ENCODE assay signal across 9 mouse cellular contexts in genomic region chr2:27088071-27088644, GRCm38 (mm10). TPM values are rescaled to one million over a fixed set of nuclear protein-coding genes. Genes with fewer than 3 reads are reported as not detected.
DNase-seq lines count a peak whose midpoint lies in the region; ATAC-seq lines count a peak whose summit lies in the region.
"Had no signal": no experiment of that assay in that cellular context is flagged by ENCODE, and none has a peak within 500 bp of the region (broad histone marks: within the 10 kb centered on the region; RNA-seq: fewer than 3 reads in every experiment).

No protein-coding gene starts in this region.

- ATAC-seq in midbrain, embryonic 13.5 days, result no peak
- no peak for ATAC-seq in midbrain, embryonic 11.5 days (ENCODE audit: low FRiP score)
- no peak for ATAC-seq in CD4-positive, CD25-positive, alpha-beta regulatory T cell, adult 4 months

- peak overlapping the region; percentile 10; the same call in 1 of the 2 replicates for H3K9ac ChIP-seq in midbrain, embryonic 13.5 days (replicated peaks)
- no peak overlapping the region for H3K9ac ChIP-seq in midbrain, embryonic 11.5 days (ENCODE audit: low read length)

- H3K27me3 ChIP-seq in midbrain, embryonic 13.5 days, result no peaks in the 10 kb centered on the region
- no peaks in the 10 kb centered on the region for H3K27me3 ChIP-seq in midbrain, embryonic 11.5 days (ENCODE audit: control insufficient read depth, insufficient read depth, low read length)

- H3K4me2 ChIP-seq in midbrain, embryonic 13.5 days (replicated peaks), result no peak overlapping the region
- H3K4me2 ChIP-seq in midbrain, embryonic 11.5 days, result no peak overlapping the region

- WGBS in midbrain, embryonic 13.5 days, result 82% methylated on average over 17 of the region's 18 CpGs
- WGBS in midbrain, embryonic 11.5 days, result 80% methylated on average over 18 of the region's 18 CpGs

- no peaks in the 10 kb centered on the region for H3K9me3 ChIP-seq in midbrain, embryonic 13.5 days
- no peaks in the 10 kb centered on the region for H3K9me3 ChIP-seq in midbrain, embryonic 11.5 days (ENCODE audit: control insufficient read depth, low read length)

- no peaks in the 10 kb centered on the region for H3K4me1 ChIP-seq in midbrain, embryonic 13.5 days (replicated peaks)
- no peaks in the 10 kb centered on the region for H3K4me1 ChIP-seq in midbrain, embryonic 11.5 days (ENCODE audit: control insufficient read depth, insufficient read depth, low read length)

- H3K36me3 ChIP-seq in midbrain, embryonic 13.5 days, result no peaks in the 10 kb centered on the region
- no peaks in the 10 kb centered on the region for H3K36me3 ChIP-seq in midbrain, embryonic 11.5 days (ENCODE audit: control insufficient read depth, insufficient read depth, low read length)

- intact Hi-C loops in gastrocnemius, postnatal 36 days (cut with DNase I), result no loop called here

- no peak overlapping the region for H3K4me3 ChIP-seq in midbrain, embryonic 13.5 days (replicated peaks)
- no peak overlapping the region for H3K4me3 ChIP-seq in midbrain, embryonic 11.5 days (ENCODE audit: low read depth, low read length)

- DNase-seq in midbrain, embryonic 11.5 days (ENCODE audit: low spot score, missing footprints), result no peak
- DNase-seq in gastrocnemius, postnatal 36 days, result peak; percentile 71 to 82
- peak; percentile 66 for DNase-seq in kidney, adult 18-20 months
- DNase-seq in lung, postnatal 14 days, result peak; percentile 85
- DNase-seq in layer of hippocampus, adult 9-10 months (ENCODE audit: low spot score), result no peak
- no peak for DNase-seq in thymus, postnatal 36 days

- H3K27ac ChIP-seq in midbrain, embryonic 13.5 days, result no peak overlapping the region
- H3K27ac ChIP-seq in midbrain, embryonic 11.5 days (ENCODE audit: low read depth, low read length), result no peak overlapping the region

RNA-seq across cellular contexts. Expression of gene Adamtsl2, which starts 9.0 kb away (rescaled TPM):
- 6.0 and 6.9 TPM in 2 replicates for polyA plus RNA-seq in midbrain, embryonic 13.5 days (2015; fragmentation: Nextera tagmentation; extraction: Ambion mirVana)
- polyA plus RNA-seq in midbrain, embryonic 11.5 days (2014; fragmentation: Nextera tagmentation; extraction: Ambion mirVana), result 3.9 and 5.9 TPM in 2 replicates
- total RNA-seq in gastrocnemius, postnatal 36 days (2021), result 10 to 100 TPM in 1 of 2 experiments, 1 to 10 TPM in 1; 7.7 to 10.4 TPM
- polyA plus RNA-seq in CD4-positive, CD25-positive, alpha-beta regulatory T cell, adult 4 months (2017; shearing (Covaris generic)), result under 1 TPM in 1 of 2 experiments, not detected in 1; 0.31 TPM
- total RNA-seq: MEL had no signal

RNA-seq across cellular contexts. Expression of gene Mymk, which starts 16.2 kb away (rescaled TPM):
- not detected in 2 replicates for polyA plus RNA-seq in midbrain, embryonic 13.5 days (2015; fragmentation: Nextera tagmentation; extraction: Ambion mirVana)
- polyA plus RNA-seq in midbrain, embryonic 11.5 days (2014; fragmentation: Nextera tagmentation; extraction: Ambion mirVana), result not detected in 2 replicates
- 1 to 10 TPM; 2.0 to 5.7 TPM for total RNA-seq in gastrocnemius, postnatal 36 days (2021)
- polyA plus RNA-seq in CD4-positive, CD25-positive, alpha-beta regulatory T cell, adult 4 months (2017; shearing (Covaris generic)), result not detected
- total RNA-seq: MEL had no signal

RNA-seq across cellular contexts. Expression of gene Fam163b, which starts 54.1 kb away (rescaled TPM):
- polyA plus RNA-seq in midbrain, embryonic 13.5 days (2015; fragmentation: Nextera tagmentation; extraction: Ambion mirVana), result 0.68 and 1.1 TPM in 2 replicates
- polyA plus RNA-seq in midbrain, embryonic 11.5 days (2014; fragmentation: Nextera tagmentation; extraction: Ambion mirVana), result 0.10 and 0.15 TPM in 2 replicates
- not detected for total RNA-seq in gastrocnemius, postnatal 36 days (2021)
- polyA plus RNA-seq in CD4-positive, CD25-positive, alpha-beta regulatory T cell, adult 4 months (2017; shearing (Covaris generic)), result not detected
- total RNA-seq: MEL had no signal

Comparison
In these comparisons a context has a peak if more than half of its experiments do, and no peak if none do; other contexts are left out.
1. DNase-seq: peak in gastrocnemius, postnatal 36 days (2 of 2), kidney, adult 18-20 months (single experiment) and lung, postnatal 14 days (single experiment); none in midbrain, embryonic 11.5 days (single experiment), layer of hippocampus, adult 9-10 months (single experiment) and thymus, postnatal 36 days (0 of 2).